Mouse (Mus musculus): ENCODE data around the gene Fam3b.

DNA sequence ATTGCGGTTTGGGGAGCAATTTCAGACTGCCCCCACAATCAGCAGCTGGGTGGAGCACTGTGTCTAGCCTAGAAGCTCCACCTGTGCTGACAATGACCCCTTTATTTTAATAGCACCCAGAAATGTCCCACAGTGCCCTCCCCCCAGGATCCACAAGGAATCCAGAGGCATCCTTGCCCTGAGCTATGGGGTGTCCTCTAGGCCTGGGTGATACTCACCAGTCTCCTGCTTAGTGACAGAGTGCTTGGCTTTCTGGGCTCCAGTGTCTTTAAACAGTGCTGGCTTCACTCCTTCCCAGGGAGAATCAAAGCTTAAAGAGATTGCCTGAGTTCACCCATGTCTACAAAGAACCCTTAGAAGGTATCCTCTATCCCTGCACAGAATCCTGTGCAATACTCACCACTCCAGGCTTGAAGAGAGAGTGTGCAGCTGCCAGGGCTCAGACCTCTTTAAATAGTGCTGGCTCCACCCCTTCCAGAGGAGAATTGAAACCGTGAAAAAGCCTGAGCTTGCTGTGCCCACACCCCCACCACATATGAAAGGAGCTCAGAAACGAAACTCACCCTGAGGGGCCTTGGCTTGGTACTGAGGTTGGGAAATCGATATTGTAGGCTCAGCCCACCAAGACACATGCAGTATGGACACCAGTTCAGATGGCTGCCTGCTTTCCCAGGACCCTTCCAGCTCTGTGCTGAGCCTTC is 52.0 kb downstream of the Fam3b start, which contains the start of gene Mx1:
- TF ChIP-seq CTCF (IDR thresholded peaks at IDR 0.05; ENCODE audit: control insufficient read depth, insufficient read depth, low read length) (no peak), POLR2A (IDR thresholded peaks at IDR 0.05; ENCODE audit: borderline replicate concordance, control insufficient read depth, low read depth, low read length) (no peak)
